Mouse (Mus musculus): ENCODE measurements around the gene Itpr1. TPM values are rescaled to one million over a fixed set of nuclear protein-coding genes. Genes with fewer than 3 reads are reported as not detected.
"Not testable (repeated sequence)": the region's sequence is repeated elsewhere in the genome, so short reads cannot be mapped to it uniquely, and the experiment has no call there.

Itpr1 gene
- total RNA-seq, 2 experiments from 2014 or later, result 40.4 to 76.6 TPM

DNA sequence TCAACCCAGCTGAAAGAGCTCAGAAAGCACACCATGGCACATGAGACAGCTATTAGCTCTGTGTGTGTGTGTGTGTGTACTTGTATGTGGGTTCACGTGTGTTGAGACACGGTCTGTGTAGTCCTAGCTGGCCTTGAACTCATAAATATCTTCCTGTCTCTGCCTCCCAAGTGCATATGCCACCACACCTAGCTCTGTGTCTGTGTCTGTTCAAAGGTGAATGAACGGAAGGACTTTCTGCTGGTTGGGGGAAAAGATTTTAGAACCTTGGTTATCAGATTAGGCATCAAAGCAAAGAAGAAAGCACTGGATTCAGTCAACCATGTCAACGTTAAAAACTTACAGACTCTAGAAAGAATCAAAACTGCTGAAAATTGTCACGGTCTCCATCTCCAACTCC lies 321.2 kb downstream of the Itpr1 start:
- ATAC-seq (replicated peaks; ENCODE audit: poor library complexity), result no peak

DNA sequence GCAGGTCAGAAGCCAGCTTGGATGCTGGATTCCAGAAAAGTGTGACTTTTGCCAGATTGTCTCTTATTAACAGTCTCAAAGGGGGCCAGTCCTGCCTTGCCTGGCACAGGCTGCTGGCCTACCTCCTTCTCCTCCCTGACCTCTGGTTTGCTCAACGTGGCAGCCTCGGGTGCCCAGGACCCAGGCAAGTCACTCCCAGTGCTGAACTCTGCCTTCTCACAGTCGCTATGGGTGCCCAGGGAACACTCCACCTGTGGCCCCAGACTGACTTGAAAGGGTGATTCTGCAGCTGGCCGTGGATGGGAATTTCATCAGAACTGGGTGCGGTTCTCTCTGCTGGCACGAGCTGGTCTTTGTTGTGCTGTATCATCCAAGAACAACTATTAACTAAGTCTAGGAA lies 321.7 kb downstream of the Itpr1 start:
- ATAC-seq (replicated peaks; ENCODE audit: poor library complexity), result no peak

DNA sequence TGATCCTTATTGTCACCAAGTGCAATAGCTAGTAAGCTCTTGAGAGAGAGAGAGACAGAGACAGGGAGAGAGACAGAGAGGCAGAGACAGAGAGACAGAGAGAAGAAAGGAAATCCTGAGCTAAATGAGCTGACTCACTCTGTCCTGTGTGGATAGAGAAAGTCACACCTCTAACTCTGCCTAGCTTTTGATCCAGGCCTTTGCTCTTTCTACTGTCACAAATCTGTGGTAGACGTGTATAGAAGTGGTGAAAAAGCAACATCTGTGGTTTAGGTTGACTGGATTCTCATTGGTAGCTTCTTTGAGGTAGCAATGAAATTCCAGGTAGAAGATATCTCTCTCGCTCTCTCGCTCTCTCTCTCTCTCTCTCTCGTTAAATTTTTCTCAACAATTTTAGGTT lies 322.4 kb downstream of the Itpr1 start:
- ATAC-seq (replicated peaks; ENCODE audit: poor library complexity), result no peak

- ATAC-seq (replicated peaks; ENCODE audit: poor library complexity), result peak; percentile 88
Observed at GRCm38 (mm10) chr6:108536546-108537317, 323.8 kb downstream of the Itpr1 start.

DNA sequence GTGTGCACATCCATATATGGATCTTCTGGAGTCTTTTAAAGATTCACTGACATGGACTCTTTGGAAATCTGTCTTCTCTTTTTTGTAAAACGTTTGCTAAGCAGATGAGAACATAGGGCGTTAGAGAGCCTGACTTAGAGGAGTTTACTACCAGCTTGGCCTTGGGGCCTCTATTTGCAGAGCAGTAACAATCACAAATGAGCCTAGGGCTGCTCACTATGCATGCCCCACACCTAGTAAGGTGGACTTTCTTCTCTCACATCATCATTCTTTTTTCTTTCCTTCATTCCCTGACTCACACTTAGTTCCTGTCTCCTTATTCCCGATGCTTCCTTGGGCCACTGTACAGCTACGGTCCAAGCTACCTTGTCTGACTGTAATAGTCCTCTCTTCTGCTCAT lies 325.5 kb downstream of the Itpr1 start:
- no peak for ATAC-seq (replicated peaks; ENCODE audit: poor library complexity)

GRCm38 (mm10) chr6:108540441-108540840 lies 327.5 kb downstream of the Itpr1 start:
- ATAC-seq (replicated peaks; ENCODE audit: poor library complexity), result no peak

DNA sequence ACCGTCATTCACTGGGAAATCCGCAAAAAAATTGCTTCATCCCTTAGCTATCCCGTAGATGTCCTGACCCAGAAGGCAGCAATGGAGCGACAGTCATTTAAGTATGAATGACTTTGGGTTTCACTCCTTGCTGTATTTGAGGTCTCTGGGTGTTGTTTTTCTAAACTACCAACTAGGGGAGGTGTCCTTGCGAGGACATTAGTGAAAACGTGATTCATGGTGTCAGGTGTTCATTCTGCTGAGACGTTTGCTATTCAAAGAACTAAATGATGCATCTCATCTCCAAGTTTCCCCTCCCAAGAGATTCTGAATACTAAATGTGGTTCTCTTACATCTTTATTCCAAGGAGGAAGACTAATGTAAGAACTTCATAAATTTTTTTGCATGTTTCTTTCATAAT lies 332.0 kb downstream of the Itpr1 start:
- no peak for ATAC-seq (replicated peaks; ENCODE audit: poor library complexity)

- no peak for ATAC-seq (replicated peaks; ENCODE audit: poor library complexity)
Observed at GRCm38 (mm10) chr6:108545464-108545863, 332.6 kb downstream of the Itpr1 start.

DNA sequence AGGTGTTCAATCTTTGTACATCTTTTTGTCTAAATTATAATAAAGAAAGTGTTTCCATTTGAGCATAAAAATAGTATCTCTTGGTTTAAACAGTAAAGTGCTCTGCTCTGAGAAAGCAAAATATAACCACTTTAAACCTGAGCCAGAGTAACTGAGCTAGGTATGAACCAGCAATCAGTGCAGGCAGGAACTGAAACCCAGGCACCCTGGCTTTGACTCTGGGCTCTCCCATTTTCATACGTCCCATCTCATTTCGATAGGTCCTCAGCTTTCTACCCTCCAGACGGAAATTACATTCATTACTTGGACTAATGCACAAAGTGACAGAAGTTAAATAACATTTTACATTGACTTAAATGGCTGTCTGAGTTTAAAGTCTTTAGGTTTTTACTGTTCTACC lies 335.5 kb downstream of the Itpr1 start:
- no peak for ATAC-seq (replicated peaks; ENCODE audit: poor library complexity)

GRCm38 (mm10) chr6:108549495-108549935 lies 336.6 kb downstream of the Itpr1 start:
- ATAC-seq (replicated peaks; ENCODE audit: poor library complexity), result peak; percentile 87

DNA sequence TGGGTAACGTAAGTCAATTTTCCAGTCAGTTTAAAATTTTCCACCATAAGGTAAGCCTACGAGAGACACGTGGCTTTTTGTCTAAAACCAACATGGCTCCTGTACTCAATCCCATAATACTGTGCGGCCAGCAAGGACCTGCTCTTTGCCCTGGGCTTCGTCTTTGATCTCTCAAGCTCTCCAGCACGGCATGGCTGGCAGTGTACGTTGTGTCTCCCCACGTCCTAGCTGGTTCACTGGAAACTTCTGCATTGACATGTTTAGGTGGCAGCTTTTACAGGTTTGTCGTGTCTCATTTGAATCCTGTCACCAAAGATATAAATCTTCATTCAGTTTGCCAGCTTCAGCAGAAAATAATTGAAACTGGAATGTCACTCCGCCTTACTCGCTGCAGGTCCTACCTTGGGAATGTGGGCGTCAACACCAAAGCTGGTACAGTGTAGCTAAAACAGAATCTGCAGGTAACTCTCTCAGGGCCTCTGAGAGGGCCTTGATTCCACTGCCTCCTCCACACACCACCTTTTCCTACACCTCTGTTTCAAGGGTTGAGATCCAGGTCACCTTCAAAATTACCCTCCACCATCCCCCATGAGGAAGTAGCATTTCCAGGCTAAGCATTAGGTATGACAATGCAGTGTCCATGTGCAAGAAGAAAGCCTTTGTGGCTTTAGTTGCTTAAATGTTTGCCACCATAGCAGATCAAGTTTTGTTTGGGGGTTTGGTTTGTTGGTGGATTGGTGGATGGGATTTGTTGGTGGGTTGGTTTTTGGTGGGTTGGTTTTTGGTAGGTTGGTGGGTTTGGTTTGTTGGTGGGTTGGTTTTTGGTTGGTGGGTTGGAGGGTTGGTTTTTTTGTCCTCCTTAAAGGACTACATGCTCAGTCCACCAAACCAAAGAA lies 339.1 kb downstream of the Itpr1 start:
- ATAC-seq (replicated peaks; ENCODE audit: poor library complexity), result no peak

GRCm38 (mm10) chr6:108553013-108553412 lies 340.1 kb downstream of the Itpr1 start:
- no peak for ATAC-seq (replicated peaks; ENCODE audit: poor library complexity)

- no peak for ATAC-seq (replicated peaks; ENCODE audit: poor library complexity)
Observed at GRCm38 (mm10) chr6:108553536-108553935, 340.6 kb downstream of the Itpr1 start.

- ATAC-seq (replicated peaks; ENCODE audit: poor library complexity), result peak; percentile 57
Observed at GRCm38 (mm10) chr6:108554389-108554788, 341.5 kb downstream of the Itpr1 start.

- ATAC-seq (replicated peaks; ENCODE audit: poor library complexity), result peak; percentile 61
Observed at GRCm38 (mm10) chr6:108554878-108555277, 342.0 kb downstream of the Itpr1 start.

GRCm38 (mm10) chr6:108557576-108558322 lies 344.9 kb downstream of the Itpr1 start:
- ATAC-seq (replicated peaks; ENCODE audit: poor library complexity), result no peak

- not testable (repeated sequence) for ATAC-seq (replicated peaks; ENCODE audit: poor library complexity)
Observed at GRCm38 (mm10) chr6:108559226-108559625, 346.3 kb downstream of the Itpr1 start.

DNA sequence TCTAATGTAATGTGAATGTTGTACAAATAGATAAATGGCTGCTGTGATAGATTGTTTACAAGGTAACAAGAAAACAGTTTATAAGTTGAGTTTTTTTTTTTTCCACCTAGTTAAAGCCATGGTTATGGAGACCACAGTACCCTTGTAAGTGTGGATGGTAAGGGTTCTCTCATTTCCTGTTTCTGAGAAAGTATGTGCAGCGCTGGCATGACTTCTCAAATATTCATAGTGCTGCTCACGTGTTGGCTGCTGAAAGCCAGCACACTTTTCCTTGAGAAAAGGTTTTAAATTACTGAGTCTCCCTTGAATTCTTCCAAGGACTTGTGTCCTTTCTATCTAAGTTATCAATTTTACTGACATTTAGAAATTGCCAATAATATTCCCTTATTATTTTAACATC lies 350.1 kb downstream of the Itpr1 start:
- peak; percentile 40; the same call in 1 of the 2 replicates for ATAC-seq (replicated peaks; ENCODE audit: poor library complexity)

- not testable (repeated sequence) for ATAC-seq (replicated peaks; ENCODE audit: poor library complexity)
Observed at GRCm38 (mm10) chr6:108565447-108565846, 352.6 kb downstream of the Itpr1 start.

GRCm38 (mm10) chr6:108566549-108566948 lies 353.7 kb downstream of the Itpr1 start:
- peak; percentile 35; the same call in 1 of the 2 replicates for ATAC-seq (replicated peaks; ENCODE audit: poor library complexity)
